Mouse (Mus musculus) lung, adult 2 months (tissue): ENCODE results near the gene Celf2. TPM values are rescaled to one million over a fixed set of nuclear protein-coding genes. Genes with fewer than 3 reads are reported as not detected.

Experiments
- DNase-seq: peaks from one replicate; pipeline ENCODE4 v3.0.0; 2022
- H3K4me1 ChIP-seq: fragments of 200-500 bp; 2 replicates; pipeline ENCODE4 v1.6.1; 2011; ENCODE audit warnings: low read length; ENCODE audit not compliant: control insufficient read depth, insufficient read depth
- H3K4me3 ChIP-seq: fragments of 200-500 bp; replicated peaks from 2 replicates; pipeline ENCODE3; 2011; ENCODE audit warnings: low read depth, mild to moderate bottlenecking, control low read depth, low read length; ENCODE audit errors: extremely low read depth
- CTCF ChIP-seq: fragments of 200-500 bp; IDR thresholded peaks from 2 replicates; pipeline ENCODE4 v1.5.1; 2011; ENCODE audit warnings: mild to moderate bottlenecking, low read length, control low read depth; ENCODE audit not compliant: insufficient read depth
- POLR2A ChIP-seq: fragments of 200-500 bp; IDR thresholded peaks from 2 replicates; pipeline ENCODE4 v1.6.1; 2011; ENCODE audit warnings: low read depth, mild to moderate bottlenecking, control low read depth, low read length, borderline replicate concordance; ENCODE audit errors: extremely low read depth
- WGBS: fragments of 180-500 bp; shearing (Covaris S2); methylation state at CpG from one replicate; pipeline ENCODE4 v1.1.7; 2018; 5-methylcytosine and 5-hydroxymethylcytosine counted together
- polyA plus RNA-seq: library from polyadenylated mRNA; depleted of rRNA; stranded (reverse); fragments of >200 nt; gene quantifications from 2 replicates; pipeline ENCODE4 v1.2.3, GENCODE M21; 2012

The Celf2 gene
- polyA plus RNA-seq, 1 experiment = 43.4 TPM

DNA sequence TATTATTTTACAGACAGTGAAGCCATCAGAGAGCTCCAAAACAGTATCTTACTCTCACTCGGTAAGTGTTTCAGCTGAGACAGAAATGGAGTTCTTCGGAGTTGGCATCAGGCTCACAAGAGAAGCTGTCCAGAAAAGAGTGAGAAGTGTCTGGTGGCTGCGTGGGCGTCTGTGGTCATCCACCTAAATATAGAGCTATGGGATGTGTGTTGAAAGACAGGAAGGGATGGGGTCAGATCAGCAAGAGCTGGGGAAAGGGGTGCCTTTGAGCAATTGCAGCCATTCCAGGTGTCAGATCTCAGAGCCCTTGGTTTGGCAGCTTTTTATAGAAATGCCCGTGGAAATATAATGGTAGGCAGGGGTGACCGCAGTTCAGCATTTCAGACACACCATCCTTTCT lies 17.3 kb upstream of the Celf2 start:
- Histone ChIP-seq H3K4me3 (no peak overlapping the region), H3K4me1 (no peaks in the 10 kb centered on the region)
- no peak for TF ChIP-seq CTCF
- no peak for TF ChIP-seq POLR2A
- WGBS = 45% methylated on average over 6 of the region's 6 CpGs
- peak; percentile 2 for DNase-seq

DNA sequence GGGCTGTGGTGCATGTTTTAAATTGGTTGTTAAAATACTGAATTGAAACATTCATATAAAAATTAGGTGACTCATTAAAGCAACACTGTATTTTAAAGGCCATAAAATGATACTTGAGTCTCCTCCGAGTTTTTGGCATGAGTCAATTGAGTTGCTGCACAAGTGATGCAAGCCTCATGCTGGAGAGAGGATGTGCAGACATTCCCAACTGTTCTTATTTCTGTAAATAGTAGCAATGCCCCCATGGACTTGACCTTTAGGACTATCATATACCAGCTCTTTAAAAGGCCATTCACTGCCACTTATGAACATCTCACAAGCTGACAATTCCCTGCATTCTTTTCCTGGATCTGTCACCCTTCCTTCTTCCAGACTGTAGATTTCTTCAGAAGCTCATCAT lies 10.1 kb upstream of the Celf2 start:
- TF ChIP-seq CTCF = no peak
- H3K4me1 ChIP-seq = no peaks in the 10 kb centered on the region
- 38% methylated on average over 1 of the region's 1 CpGs for WGBS
- no peak for DNase-seq
- no peak overlapping the region for H3K4me3 ChIP-seq

- Histone ChIP-seq H3K4me1 (no peaks in the 10 kb centered on the region), H3K4me3 (no peak overlapping the region)
- TF ChIP-seq CTCF (no peak), POLR2A (no peak)
- no peak for DNase-seq
Measured at GRCm38 (mm10) chr2:7493420-7493819, 15.9 kb downstream of the Celf2 start.

DNA sequence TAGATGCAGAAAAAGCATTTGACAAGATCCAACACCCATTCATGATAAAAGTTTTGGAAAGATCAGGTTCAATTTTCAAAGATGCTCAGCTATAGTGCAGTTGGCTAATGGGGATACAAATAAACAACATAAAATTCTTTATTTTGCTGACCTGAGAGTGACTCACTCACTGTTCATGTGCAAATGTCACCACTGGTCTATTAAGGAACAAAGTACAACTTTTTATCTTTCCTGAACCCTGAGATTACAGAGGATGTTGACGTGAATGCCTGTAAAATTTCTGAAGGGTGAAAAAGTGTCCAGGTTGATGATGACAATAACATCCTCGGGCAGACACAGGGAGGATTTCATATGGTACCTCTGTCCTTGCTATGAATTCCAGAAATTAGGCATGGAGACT lies 24.4 kb downstream of the Celf2 start:
- TF ChIP-seq POLR2A = no peak
- TF ChIP-seq CTCF = no peak
- DNase-seq = no peak
- Histone ChIP-seq H3K4me1 (no peaks in the 10 kb centered on the region), H3K4me3 (no peak overlapping the region)
- WGBS = 61% methylated on average over 2 of the region's 2 CpGs

DNA sequence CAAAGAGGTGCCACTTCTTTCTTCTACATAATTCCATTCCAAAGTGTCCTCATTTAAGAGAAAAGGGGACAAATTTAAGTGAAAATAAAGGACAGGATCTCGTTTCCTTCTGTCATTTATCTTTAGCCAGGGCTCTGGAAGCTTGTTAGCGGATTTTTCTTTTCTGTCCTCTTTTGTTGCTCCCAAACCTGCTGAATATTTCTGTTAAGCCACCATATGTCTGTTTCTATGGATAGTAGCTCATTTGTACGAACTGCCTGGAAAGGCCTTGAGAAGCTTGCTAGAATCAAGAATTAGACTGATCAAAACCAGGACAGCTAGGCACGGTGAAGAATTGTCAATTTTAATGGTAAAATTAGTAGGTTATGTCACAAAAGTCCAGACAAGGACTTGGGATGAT lies 27.3 kb downstream of the Celf2 start:
- TF ChIP-seq CTCF (no peak), POLR2A (no peak)
- H3K4me1 ChIP-seq = no peaks in the 10 kb centered on the region
- no peak for DNase-seq
- H3K4me3 ChIP-seq = no peak overlapping the region
- WGBS = 70% methylated on average over 4 of the region's 4 CpGs

DNA sequence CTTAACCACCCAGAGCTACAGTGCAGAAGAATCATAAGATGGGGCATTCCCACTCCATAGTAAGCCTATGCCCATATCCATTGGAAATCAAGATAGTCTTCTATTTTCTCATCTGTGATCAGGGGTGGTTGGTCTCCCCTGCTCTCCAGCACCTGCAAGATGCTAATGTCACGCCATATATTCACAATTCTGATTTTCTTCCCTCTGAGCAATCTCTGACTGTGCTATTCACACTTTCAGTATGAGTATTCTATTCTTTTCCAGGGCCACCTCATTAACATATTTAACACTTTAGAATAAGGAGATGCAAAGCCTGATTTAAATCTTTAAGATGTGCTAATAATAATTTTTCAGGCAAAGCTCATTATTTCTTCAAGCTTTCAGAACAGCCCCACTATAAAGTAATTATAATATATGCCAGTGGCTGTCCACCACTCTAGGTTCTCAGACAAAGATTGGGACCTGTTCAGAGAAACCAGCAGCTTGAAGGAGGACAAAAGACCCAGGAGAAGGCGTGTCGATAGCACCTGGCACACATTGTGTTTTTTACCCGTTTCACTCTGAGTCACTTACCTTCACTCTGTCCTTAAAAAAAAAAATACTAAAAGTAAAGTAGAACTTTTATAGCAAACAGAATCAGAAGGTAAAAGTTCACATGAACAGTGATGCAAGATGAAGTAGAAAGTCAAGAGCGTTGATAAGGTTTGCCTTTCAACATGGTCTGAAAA lies 48.9 kb downstream of the Celf2 start:
- no peaks in the 10 kb centered on the region for H3K4me1 ChIP-seq
- H3K4me3 ChIP-seq = no peak overlapping the region
- no peak for TF ChIP-seq CTCF
- TF ChIP-seq POLR2A = no peak
- no peak for DNase-seq
- 63% methylated on average over 5 of the region's 5 CpGs for WGBS

- no peak for TF ChIP-seq POLR2A
- no peak for TF ChIP-seq CTCF
- DNase-seq = no peak
- no peak overlapping the region for H3K4me3 ChIP-seq
- no peaks in the 10 kb centered on the region for H3K4me1 ChIP-seq
- 74% methylated on average over 8 of the region's 8 CpGs for WGBS
Measured at GRCm38 (mm10) chr2:7438721-7439282, 70.6 kb downstream of the Celf2 start.

DNA sequence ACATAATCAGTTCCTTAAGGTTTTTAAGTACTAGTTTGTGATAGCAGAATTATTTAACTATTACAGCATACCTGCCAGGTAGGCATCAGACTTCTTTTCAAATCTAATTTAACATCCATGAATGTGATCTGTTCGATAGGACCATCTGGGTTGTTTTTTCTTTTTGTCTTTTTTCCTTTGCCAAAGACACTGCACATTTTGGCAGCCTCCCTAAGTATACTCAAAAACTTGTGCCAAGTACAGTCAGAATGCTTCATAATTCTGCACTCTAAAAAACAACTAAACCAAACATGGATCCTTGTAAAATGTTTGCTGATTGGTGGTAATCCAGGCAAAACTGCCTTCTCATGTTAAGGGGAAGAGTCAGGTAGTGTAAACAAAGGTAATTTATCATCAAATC lies 82.9 kb downstream of the Celf2 start:
- TF ChIP-seq CTCF (no peak), POLR2A (no peak)
- Histone ChIP-seq H3K4me3 (no peak overlapping the region), H3K4me1 (no peaks in the 10 kb centered on the region)
- 47% methylated on average over 1 of the region's 1 CpGs for WGBS
- DNase-seq = no peak

GRCm38 (mm10) chr2:7400530-7400929 lies 108.8 kb downstream of the Celf2 start:
- no peak for DNase-seq
- TF ChIP-seq CTCF = no peak
- no peak for TF ChIP-seq POLR2A
- 54% methylated on average over 3 of the region's 3 CpGs for WGBS
- no peaks in the 10 kb centered on the region for H3K4me1 ChIP-seq
- no peak overlapping the region for H3K4me3 ChIP-seq

DNA sequence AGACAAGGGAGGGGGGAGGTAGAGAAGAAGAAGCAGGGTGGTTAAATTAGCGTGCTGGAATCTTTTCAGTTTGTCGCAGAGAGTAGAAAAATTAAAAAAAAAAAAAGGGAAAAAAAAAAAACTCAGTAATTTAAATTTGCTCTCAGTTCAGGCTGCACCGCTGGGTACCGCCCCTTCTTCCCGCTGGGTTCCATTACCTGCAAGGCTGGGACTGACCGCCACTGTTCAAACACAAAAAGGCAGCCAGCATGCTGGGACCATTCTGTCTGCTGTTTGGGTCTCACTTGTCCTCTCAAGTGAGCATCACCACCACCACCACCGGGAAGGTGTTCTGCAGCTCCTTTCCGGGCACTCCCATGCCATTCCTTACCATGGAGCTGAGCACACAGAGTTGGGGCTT lies 113.4 kb downstream of the Celf2 start:
- Histone ChIP-seq H3K4me3 (no peak overlapping the region), H3K4me1 (no peaks in the 10 kb centered on the region)
- 45% methylated on average over 8 of the region's 8 CpGs for WGBS
- no peak for TF ChIP-seq CTCF
- TF ChIP-seq POLR2A = no peak
- no peak for DNase-seq
